Mouse (Mus musculus) brain, adult 10 weeks (tissue): ENCODE results near the gene Cdc42ep2. TPM values are rescaled to one million over a fixed set of nuclear protein-coding genes. Genes with fewer than 3 reads are reported as not detected.

ENCODE experiments used
- polyA plus RNA-seq: library from polyadenylated mRNA; stranded (reverse); fragments of 350-450 nt; fragmentation: Illumina TruSeq; extraction: RNeasy Lipid Tissue Mini Kit (QIAGEN cat#74804); gene quantifications from one replicate; pipeline ENCODE4 v1.2.3, GENCODE M21; 2015; ENCODE audit warnings: low read depth, low replicate concordance

Cdc42ep2 gene
- 9.0 TPM for polyA plus RNA-seq

GRCm38 (mm10) chr19:5924713-5925093 lies at the start of gene Cdc42ep2:
Gene Cdc42ep2, minus strand, starts transcription at chr19:5924816.

GRCm38 (mm10) chr19:5963883-5964562 lies 39.4 kb upstream of the Cdc42ep2 start, which contains the start of gene Pola2:
Gene Pola2, minus strand, starts transcription at chr19:5964202.

GRCm38 (mm10) chr19:5913007-5913719 lies 11.5 kb downstream of the Cdc42ep2 start, which contains the start of gene Dpf2:
Gene Dpf2, minus strand, starts transcription at chr19:5913010.

GRCm38 (mm10) chr19:5894002-5894678 lies 30.5 kb downstream of the Cdc42ep2 start, which contains the start of gene Tigd3:
Gene Tigd3, minus strand, starts transcription at chr19:5894149.

GRCm38 (mm10) chr19:5877618-5878361 lies 46.8 kb downstream of the Cdc42ep2 start, which contains the start of gene Slc25a45:
Gene Slc25a45, plus strand, starts transcription at chr19:5877808.

GRCm38 (mm10) chr19:5874969-5875480 lies 49.6 kb downstream of the Cdc42ep2 start, which contains the start of gene Frmd8:
Gene Frmd8, minus strand, starts transcription at chr19:5875274.

Other genes starting within 250 kb of the Cdc42ep2 start
- gene Map3k11, start 236.1 kb downstream of the Cdc42ep2 start, polyA plus RNA-seq: 16.2 TPM
- 32.6 TPM for gene Pcnx3, start 235.9 kb downstream of the Cdc42ep2 start, polyA plus RNA-seq
- 0.64 TPM for gene Kcnk7, start 220.4 kb downstream of the Cdc42ep2 start, polyA plus RNA-seq
- gene Ehbp1l1, start 198.5 kb downstream of the Cdc42ep2 start, polyA plus RNA-seq: 11.2 TPM
- 30.2 TPM for gene Fam89b, start 195.2 kb downstream of the Cdc42ep2 start, polyA plus RNA-seq
- 27.2 TPM for gene Ltbp3, start 183.9 kb downstream of the Cdc42ep2 start, polyA plus RNA-seq
- 68.8 TPM for gene Scyl1, start 153.4 kb downstream of the Cdc42ep2 start, polyA plus RNA-seq
- gene Frmd8, start 49.5 kb downstream of the Cdc42ep2 start, polyA plus RNA-seq: 14.4 TPM
- gene Slc25a45, start 47.0 kb downstream of the Cdc42ep2 start, polyA plus RNA-seq: 5.1 TPM
- gene Tigd3, start 30.7 kb downstream of the Cdc42ep2 start, polyA plus RNA-seq: 3.6 TPM
- 58.0 TPM for gene Dpf2, start 11.8 kb downstream of the Cdc42ep2 start, polyA plus RNA-seq
- 7.5 TPM for gene Pola2, start 39.4 kb upstream of the Cdc42ep2 start, polyA plus RNA-seq
- not detected for gene Slc22a20, start 61.3 kb upstream of the Cdc42ep2 start, polyA plus RNA-seq
- 17.9 TPM for gene Capn1, start 91.1 kb upstream of the Cdc42ep2 start, polyA plus RNA-seq
- 33.6 TPM for gene Syvn1, start 121.8 kb upstream of the Cdc42ep2 start, polyA plus RNA-seq
- gene Mrpl49, start 133.0 kb upstream of the Cdc42ep2 start, polyA plus RNA-seq: 61.3 TPM
- 1,093 TPM for gene Fau, start 133.0 kb upstream of the Cdc42ep2 start, polyA plus RNA-seq
- 30.1 TPM for gene Znhit2, start 136.4 kb upstream of the Cdc42ep2 start, polyA plus RNA-seq
- gene Tm7sf2, start 143.6 kb upstream of the Cdc42ep2 start, polyA plus RNA-seq: 37.3 TPM
- gene Vps51, start 152.4 kb upstream of the Cdc42ep2 start, polyA plus RNA-seq: 58.5 TPM
- gene Tmem262, start 155.2 kb upstream of the Cdc42ep2 start, polyA plus RNA-seq: not detected
- gene Gm28374, start 157.4 kb upstream of the Cdc42ep2 start, polyA plus RNA-seq: not detected
- 47.7 TPM for gene Zfpl1, start 160.1 kb upstream of the Cdc42ep2 start, polyA plus RNA-seq
- gene Cdca5, start 160.2 kb upstream of the Cdc42ep2 start, polyA plus RNA-seq: 0.42 TPM
- gene AC131692.1, start 169.6 kb upstream of the Cdc42ep2 start, polyA plus RNA-seq: not detected
- not detected for gene Naaladl1, start 181.0 kb upstream of the Cdc42ep2 start, polyA plus RNA-seq
- gene Sac3d1, start 193.8 kb upstream of the Cdc42ep2 start, polyA plus RNA-seq: 16.8 TPM
- gene Snx15, start 203.5 kb upstream of the Cdc42ep2 start, polyA plus RNA-seq: 39.0 TPM
- gene Batf2, start 216.2 kb upstream of the Cdc42ep2 start, polyA plus RNA-seq: not detected
- gene Arl2, start 216.7 kb upstream of the Cdc42ep2 start, polyA plus RNA-seq: 91.3 TPM